Mouse (Mus musculus): Measurements from ENCODE around the gene Rbm33.

Gene Rbm33

GRCm38 (mm10) chr5:28462741-28463590 lies 146.0 kb downstream of the Rbm33 start:
- DNase-seq (ENCODE audit: low spot score), result no peak

- no peak for DNase-seq (ENCODE audit: low spot score)
These were observed 146.7 kb downstream of the Rbm33 start for GRCm38 (mm10) chr5:28463656-28464055.

GRCm38 (mm10) chr5:28464361-28465098 lies 147.6 kb downstream of the Rbm33 start:
- DNase-seq (ENCODE audit: low spot score), result peak; percentile 31

GRCm38 (mm10) chr5:28465099-28465406 lies 148.1 kb downstream of the Rbm33 start:
- no peak for DNase-seq (ENCODE audit: low spot score)

- DNase-seq (ENCODE audit: low spot score), result no peak
These were observed 148.6 kb downstream of the Rbm33 start for GRCm38 (mm10) chr5:28465526-28465925.

GRCm38 (mm10) chr5:28466351-28466750 lies 149.4 kb downstream of the Rbm33 start:
- DNase-seq (ENCODE audit: low spot score), result no peak

- DNase-seq (ENCODE audit: low spot score), result no peak
These were observed 149.9 kb downstream of the Rbm33 start, which contains the start of gene Shh for GRCm38 (mm10) chr5:28466760-28467306. Gene Shh, minus strand, starts transcription at chr5:28467256.

Measured in yolk sac, embryonic 10.5 days (tissue).